Mouse (Mus musculus) cerebellum, adult 11-12 months (tissue): ENCODE measurements around the gene Tut4.

Source experiments
- DNase-seq: peaks from one replicate; pipeline ENCODE4 v3.0.0; 2022

The Tut4 gene

GRCm38 (mm10) chr4:108459231-108460155, at the start of gene Tut4:
Gene Tut4 (plus strand): TSS chr4:108459426.
- peak; percentile 90 for DNase-seq

GRCm38 (mm10) chr4:108424587-108424986, 34.6 kb upstream of the Tut4 start:
- no peak for DNase-seq

- no peak for DNase-seq
Measured at GRCm38 (mm10) chr4:108427719-108428340, 31.4 kb upstream of the Tut4 start.

GRCm38 (mm10) chr4:108428341-108428721, 30.9 kb upstream of the Tut4 start:
- DNase-seq = no peak

DNA sequence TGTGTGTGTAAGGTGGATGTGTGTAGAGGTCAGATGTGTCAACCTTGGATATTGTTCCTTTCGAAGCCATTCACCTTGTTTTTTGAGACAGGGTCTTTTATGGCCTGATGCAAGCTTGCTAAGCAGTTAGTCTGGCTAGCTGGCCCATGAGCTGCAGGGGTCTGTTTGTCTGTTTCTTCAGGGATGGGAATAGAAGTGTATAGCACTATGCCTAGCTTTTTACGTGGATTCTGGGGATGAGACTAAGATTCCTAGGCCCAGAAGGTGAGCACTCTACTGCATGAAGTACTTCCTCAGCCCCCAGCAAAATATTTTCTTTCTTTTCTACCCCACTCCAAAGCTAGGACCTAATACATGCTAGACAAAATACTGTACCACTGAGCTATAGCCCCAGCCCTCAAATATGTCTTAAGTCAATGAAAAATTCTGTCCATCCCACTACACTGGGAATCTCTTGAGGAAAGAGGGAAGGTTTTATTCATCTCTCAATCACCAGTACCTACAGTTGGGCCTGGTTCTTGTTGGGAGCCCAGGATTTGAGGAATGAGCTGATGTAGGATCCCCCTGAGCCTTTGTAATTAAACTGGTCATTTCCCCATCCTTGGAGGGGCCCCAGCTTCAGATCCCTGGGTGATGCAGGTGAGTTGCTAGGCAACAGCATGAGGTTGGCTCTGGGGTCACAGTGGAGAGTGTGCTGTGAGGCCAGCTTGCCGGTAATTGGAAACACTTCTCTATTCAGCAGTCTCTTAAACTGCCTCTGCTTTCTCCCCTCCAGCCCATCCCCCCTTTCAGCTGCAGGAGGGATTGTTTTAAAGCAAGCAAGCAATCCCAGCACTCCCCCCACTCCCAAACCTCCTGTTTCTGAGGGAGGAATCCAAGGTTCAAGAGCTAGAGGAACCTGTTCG, 28.3 kb upstream of the Tut4 start:
- no peak for DNase-seq

GRCm38 (mm10) chr4:108431561-108431936, 27.7 kb upstream of the Tut4 start:
- no peak for DNase-seq

DNA sequence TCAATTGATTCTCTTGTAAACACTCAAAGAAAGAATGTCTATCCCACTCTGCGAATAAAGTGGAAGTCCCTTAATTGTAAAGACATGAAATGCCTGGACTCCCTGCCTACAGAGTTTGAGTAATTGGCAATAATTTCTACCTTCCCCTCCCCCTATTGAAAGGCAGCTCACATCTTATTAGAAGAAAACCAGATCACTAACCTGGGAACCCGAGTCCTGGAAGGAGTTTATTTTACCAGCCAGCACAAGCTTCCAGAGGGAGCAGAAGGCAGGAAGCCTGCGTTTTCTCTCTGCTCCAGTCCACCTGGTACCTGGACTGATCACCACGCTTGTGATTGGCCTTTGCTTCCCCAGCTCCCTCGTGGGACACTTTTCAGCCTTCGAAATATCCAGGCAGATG, 25.9 kb upstream of the Tut4 start:
- no peak for DNase-seq

DNA sequence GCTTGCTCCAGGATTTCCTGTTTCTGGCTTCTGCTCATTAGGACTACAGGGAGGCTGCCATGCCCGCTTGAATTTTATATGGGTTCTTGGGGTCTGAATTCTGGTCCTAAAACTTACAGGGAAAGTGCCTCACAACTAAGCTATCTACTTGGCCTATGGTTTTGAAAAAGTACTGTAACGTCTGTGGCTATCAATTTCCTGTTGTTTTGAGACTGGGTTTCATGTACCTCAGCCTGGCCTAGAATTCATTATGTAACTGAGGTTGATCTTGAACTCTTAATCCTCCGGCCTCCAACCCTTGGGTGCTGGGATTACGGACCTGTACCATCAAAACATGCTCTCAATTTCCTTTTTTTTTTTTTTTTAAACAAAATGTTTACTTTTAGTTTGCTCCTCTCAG, 25.0 kb upstream of the Tut4 start:
- DNase-seq = no peak

DNA sequence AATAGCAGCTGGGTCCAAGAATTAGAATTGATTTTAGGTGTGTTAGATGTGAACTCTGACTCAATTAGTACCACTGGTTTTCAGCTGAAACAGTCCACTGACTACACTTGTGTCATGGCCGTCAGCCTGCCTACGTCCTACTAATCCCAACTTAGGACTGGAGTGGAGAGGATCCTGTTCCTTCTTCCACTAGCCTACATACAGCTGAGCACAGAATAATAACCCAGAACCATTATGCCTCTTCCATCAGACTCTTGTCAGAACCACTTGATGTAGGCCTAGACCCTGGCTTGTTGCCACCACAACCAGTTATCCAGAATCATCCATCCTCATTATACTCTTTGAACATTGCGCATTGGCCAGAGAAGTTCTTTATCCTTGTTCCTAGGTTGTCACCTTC, 24.4 kb upstream of the Tut4 start:
- DNase-seq = no peak

- DNase-seq = no peak
Measured at GRCm38 (mm10) chr4:108435646-108436045, 23.6 kb upstream of the Tut4 start.

DNA sequence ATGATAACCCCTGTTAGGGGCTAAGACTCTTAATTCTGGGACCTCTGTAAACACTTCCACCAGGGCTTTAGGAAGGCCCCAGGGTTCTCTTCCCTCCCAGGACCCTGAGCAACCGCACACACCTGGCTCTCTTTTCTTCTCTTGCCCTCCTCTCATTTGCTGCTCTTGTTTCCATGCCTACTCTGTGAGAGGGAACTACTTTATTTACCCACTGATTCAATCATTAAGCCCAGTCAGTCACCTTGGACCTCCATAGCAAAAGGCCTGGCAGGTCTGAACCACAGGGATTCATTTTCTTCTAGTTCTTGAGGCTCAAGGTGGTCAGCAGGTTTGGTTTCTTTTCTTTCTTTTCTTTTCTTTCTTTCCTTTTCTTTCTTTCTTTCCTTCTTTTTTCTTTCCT, 23.0 kb upstream of the Tut4 start:
- DNase-seq = no peak

GRCm38 (mm10) chr4:108438082-108438840, 21.0 kb upstream of the Tut4 start:
- DNase-seq = peak; percentile 75

DNA sequence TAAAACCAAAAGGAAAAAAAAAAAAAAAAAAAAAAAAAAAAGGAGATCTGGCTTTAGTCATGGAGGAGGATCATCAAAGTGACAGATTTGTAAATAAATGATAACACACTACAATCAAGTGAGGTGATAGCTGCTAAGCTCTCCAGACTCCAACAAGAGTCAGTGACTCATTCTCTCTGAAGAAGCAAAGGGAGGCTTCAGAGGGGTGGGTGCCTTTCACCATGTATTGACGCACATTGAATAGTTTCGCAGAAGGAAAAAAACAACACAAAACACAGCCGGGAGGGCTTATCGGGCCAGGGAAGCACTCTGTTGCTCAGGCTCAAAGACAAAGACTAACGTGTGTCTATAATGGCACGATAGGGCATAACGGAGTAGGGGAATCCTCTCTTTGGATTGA, 11.1 kb upstream of the Tut4 start:
- no peak for DNase-seq

DNA sequence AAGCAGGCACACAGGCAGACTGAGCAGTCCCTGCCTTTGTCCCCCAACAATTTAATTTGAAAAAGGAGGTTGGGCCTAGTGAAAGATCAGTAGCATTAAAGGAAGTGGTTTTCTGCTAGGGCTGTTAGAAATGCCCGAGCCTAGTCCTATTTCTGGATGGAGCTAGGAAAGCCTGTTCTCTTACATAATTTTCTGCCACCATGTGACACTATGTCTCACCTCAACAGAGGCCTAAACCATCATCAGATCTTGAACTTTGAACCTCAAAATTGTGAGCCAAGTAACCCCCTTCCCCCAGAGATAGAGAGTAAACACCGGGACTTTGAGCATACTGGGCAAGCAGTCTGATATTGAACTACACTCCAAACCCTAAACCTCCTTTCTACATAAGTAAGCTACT, 3.2 kb upstream of the Tut4 start:
- DNase-seq = no peak

- DNase-seq = no peak
Measured at GRCm38 (mm10) chr4:108458201-108458741, 955 bp upstream of the Tut4 start.

- peak; percentile 78 for DNase-seq
Measured at GRCm38 (mm10) chr4:108460156-108460923, 1.1 kb downstream of the Tut4 start.

GRCm38 (mm10) chr4:108461262-108461903, 2.2 kb downstream of the Tut4 start:
- no peak for DNase-seq

DNA sequence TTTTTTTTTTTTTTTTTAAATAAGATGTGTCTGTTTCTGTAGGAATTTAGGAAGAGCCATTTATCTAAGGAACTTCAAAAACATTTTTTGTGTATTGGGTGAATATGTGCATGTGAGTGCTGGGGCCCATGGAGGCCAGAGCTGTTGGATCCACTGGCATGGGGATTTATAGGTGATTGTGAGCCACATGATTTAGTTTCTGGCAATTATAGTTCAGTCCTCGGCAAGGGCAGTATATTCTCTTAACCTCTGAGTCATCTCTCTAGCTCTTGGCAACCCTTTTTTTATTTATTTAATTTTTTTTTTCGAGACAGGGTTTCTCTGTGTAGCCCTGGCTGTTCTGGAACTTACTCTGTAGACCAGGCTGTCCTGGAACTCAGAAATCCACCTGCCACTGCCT, 14.4 kb downstream of the Tut4 start:
- DNase-seq = no peak

GRCm38 (mm10) chr4:108482776-108483175, 23.6 kb downstream of the Tut4 start:
- DNase-seq = no peak

- DNase-seq = peak; percentile 87
Measured at GRCm38 (mm10) chr4:108484230-108484629, 25.0 kb downstream of the Tut4 start.

DNA sequence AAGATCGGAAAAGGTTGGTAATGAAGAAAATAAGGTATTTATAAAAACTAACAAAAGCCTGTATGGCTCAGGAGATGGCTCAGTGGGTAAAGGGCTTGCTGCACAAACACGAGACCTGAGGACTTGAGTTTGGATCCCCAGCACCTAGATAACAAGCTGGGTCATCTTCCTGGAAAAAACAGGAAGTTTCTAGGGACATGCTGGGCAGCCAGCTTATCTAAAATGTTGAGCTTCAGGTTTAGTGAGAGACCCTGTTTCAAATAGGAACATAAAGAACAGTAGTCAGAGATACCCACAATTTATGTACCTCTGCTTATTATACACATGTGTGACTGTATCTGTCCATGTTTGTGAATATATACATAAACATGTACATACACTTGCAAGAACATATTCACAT, 43.8 kb downstream of the Tut4 start:
- DNase-seq = no peak
